Mouse (Mus musculus) heart, postnatal 36 days (tissue): ENCODE results near the gene Mlx. TPM values are rescaled to one million over a fixed set of nuclear protein-coding genes. Genes with fewer than 3 reads are reported as not detected.
"Not testable (repeated sequence)": the region's sequence is repeated elsewhere in the genome, so short reads cannot be mapped to it uniquely, and the experiment has no call there.

Source experiments
- DNase-seq, 2 experiments: peaks; one replicate each; pipeline ENCODE4 v3.0.0; 2021 to 2022
- intact Hi-C: fragments of 180-260 bp; cut with DNase I; formaldehyde crosslinking; loops from one replicate; pipeline ENCODE4 v1.15.1; 2025
- total RNA-seq, 2 experiments: library from RNA; stranded (reverse); gene quantifications; 2 replicates each; pipeline ENCODE4 v1.2.3; 2021

The Mlx gene
- total RNA-seq, 2 experiments from 2014 or later, result 18.8 to 23.1 TPM

DNA sequence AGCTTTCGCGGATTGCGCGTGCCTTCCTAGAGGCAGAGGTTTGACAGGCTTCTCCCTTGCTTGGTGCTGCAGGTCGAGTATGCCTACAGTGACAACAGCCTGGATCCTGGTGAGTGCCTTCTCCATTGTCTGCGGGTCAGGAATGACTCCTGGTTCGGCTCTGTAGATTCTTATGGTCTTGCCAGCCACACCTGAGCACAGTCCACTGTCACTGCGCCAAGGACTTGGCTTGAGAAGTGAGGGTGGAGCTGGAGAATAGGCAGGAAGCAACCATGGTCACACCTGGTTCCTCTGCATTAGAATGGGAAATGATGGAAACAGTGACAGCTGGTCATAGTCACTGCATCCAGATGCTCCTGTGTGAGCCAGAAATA is 592 bp downstream of the Mlx start:
- DNase-seq, result no peak
- intact Hi-C loops, result no loop called here

DNA sequence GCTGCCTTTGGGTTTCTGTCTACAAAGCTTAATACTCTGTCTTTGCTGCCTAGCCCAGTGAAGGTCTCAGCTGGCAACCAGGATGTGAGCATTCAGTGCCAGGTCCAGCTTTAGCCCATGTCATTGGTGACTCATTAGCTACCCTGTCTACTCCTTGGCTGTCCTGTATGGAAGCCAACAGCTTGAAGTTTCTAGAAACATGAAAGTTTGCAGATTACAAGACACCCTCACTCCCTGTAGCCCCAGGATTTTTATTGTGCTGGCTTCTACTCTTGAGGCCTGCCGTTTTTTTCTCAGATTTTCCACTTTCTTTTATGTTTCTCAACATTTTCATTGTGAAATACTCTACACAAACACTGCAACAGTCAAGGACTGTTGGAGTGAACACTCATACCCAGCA is 2.9 kb downstream of the Mlx start:
- intact Hi-C loops, result no loop called here
- DNase-seq, result no peak

DNA sequence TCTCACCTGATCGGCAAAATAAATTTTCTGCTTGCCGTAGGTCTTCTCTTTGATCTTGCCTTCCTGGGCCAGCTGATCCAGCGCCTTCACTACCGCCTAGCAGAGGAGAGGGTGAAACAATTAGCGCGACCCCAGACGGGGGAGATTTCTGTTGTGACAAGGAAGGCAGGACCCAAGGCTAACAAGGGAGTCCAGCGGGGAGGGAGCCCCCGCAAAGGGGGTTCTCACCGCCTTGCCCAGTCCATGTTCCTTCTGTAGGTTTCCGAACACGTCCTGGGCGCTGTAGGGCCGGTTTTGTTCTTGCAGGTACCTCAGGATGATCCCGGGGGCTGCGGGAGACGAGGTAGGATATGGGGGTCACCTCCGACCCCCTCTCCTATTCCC is 7.8 kb downstream of the Mlx start:
- intact Hi-C loops, result loop anchor here (1.0 to 5.0 kb wide), 2 partner anchors 78 to 207 kb away; partner anchors contain the start of gene Becn1
- DNase-seq, result no peak

DNA sequence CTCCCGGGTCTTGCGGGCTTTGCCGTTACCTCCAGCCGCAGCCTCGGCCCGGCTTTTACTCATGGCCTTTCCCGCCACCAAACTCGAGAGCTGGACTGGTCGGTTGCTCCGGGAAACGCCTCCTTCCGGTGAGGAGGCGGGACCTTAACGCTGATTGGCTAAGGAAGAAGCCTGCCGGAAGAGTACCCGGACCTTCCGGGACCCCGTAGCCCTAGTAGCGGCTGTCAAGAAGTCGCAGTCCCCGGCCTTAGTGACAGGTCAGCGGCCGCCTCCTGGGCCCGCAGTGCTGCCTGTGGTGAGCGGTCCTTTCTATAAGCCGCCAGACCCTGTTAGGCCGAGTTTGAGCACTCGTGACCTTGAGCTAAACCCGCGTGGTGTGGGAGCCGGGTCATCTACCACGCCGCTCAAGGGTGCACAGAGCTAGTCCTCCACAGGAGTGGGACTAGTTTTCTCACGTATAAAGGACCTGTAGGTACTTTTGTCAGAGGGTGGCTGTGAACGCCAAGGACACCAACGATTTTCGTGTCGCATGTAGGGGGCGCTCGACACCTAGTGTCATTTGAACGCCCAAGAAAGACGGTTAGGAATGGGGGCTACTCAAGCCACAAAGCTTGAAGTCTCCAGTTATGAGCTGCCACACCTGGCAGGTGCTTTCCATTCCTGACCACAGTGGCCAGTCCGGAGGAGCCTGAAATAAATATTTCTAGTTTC is 8.4 kb downstream of the Mlx start, which contains the start of gene Psmc3ip:
TSS of gene Psmc3ip (minus strand) at position 123 of the 711 bp plus-strand sequence.
- intact Hi-C loops, result loop anchor here (1.0 to 5.0 kb wide), 3 partner anchors 23 to 207 kb away; partner anchors contain the start of genes Becn1, Retreg3 and Tubg1
- peak; percentile 94 to 96 for DNase-seq

DNA sequence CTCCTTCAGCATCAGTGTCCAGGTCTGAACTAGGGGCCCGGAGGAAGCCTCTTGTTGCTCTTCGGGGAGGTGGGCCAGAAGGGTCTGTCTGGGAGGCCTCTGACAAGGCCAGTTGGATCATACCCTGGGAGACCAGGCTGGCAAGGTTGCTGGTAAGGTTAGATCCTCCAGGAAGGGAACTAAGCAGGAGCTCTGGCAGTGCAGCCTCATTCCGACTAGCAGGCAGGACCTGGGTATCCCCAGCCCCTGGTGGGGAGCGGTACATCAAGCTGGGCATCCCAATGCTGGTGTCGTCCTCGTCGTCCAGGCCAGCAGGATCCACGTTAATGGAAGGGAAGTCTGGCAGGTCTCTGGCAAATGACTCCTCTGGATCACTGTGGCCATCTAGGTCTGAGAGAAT is 11.2 kb downstream of the Mlx start:
- DNase-seq, result no peak
- intact Hi-C loops, result loop anchor here (5.0 kb wide), 1 partner anchor 204 kb away; the partner anchor contains the start of gene Becn1

DNA sequence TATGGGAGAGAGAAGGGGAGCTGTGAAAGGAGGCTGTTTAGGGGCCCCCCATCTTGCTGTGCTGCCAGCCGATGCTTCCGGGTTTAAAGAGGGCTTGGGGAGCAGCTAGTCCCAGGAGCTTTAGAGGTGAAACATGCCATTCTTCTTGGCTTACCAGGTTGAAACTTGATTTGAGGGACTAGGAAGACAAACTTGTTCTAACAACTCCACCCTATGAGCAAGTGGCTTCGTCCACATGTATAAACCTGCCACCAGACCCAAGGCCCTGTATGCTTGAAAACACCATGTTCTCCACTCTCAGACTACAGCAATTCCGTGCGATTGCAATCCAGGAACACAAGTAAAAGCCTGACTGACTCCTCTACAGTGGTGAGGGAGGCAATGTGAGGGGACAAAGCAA is 15.9 kb downstream of the Mlx start:
- intact Hi-C loops, result no loop called here
- DNase-seq, result no peak

DNA sequence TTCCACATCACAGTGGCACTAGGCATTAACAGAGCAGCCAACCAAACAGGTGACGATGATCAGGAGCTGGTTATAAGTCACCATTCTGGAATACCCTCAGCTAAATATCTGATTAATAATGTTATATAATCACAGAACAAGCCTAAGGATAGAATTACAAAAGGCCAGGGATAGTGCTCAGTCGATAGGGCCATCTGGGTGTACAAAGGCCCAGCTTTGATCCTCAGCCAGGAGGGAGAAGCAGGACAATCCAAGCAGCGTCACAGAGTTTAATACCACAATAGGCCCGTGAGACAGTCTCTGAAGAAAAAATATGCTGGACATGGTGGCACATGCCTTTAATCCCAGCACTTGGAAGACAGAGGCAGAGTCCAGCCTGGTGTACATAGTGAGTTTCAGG is 22.3 kb downstream of the Mlx start:
- DNase-seq, result no peak
- intact Hi-C loops, result no loop called here

DNA sequence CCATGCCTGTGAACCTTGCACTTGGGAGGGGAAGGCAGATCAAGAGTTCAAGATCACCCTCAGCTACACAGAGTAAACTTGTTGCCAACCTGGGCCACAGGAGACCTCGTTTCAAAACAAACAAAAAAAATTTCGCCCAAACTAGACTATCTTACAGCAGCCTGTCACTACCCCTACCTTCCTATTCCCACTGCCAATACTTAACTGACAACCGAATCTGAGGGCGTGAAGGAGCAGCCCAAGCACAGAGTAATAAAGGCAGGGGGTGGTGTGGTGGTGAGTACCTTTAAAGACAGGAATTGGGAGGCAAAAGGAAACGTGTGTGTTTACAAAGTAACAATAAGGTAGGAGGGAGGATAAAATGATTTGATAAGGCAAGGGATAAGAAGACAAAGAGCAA is 23.6 kb downstream of the Mlx start:
- DNase-seq, result no peak
- intact Hi-C loops, result no loop called here

DNA sequence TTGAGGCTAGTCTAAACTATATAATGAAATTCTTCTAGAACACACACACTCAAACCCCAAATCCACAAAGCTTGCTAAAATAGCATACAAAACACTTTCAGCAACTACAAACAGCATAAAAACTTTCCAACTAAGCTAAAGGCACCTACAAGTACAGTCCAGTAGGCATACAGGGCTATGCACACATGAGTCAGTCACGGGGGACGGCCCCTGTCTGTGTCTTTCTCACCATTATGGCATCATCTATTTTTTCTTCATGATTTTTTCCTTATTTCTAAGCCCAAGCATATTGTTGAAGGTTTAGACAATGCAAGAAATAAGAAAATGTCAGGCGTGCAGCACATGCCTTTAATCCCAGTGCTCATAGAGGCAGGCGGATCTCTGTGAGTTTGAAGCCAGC is 24.1 kb downstream of the Mlx start:
- DNase-seq, result no peak
- intact Hi-C loops, result no loop called here

DNA sequence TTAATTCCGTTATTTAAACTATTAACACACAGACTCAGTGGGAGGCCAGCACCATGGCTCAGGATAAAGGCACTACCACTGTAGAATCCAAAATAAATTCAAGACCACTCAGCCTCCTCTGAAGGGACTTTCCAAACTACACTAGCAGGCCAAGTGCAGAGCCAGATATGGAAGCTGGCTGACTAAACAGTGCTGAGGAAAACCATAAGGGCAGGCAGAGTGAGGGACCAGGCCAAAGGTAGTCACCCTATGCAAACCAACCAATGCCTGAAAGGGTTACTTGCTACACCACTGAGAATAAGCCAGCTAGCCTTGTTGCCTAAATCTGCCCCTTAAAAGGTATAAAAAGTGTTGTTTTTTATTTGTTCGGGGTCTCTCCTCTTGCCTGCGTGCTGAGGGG is 25.1 kb downstream of the Mlx start:
- no peak for DNase-seq
- intact Hi-C loops, result no loop called here

DNA sequence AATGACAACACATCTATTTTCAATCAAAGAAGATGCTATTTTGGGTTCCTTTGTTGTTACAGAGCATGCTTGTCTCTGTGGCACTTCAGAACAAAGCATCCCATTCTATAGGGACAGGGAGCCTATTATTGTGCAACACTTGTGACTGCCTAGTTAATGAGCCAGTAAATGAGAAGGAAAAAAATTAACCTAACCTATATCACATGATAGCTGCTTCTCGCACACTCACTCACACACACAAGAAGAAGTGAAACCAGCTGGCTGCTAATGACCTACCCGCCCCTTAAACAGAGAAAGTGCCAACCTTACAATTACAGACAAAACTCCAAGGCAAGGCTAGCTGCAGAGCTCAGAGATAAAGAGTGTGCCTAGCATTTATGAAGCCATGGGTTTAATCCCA is 28.5 kb downstream of the Mlx start:
- DNase-seq, result no peak
- intact Hi-C loops, result no loop called here

DNA sequence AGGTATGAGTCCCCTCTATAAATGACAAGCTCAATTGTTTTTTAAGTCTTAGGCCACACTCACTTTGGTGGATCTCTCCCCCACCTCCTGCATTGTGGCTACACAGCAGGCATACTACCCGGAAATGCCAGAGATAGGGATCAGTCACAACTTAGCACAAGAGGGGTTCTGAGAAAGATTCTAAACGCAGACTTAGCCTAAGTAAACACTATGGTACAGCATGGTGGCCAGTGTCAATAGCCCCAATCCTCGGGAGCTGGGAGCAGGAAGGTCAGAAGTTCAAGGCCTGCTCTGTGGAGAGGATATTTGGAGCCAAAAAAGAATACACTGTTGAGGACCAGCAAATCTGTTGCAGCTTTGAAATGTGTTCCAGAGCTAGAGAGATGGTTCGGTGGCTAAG is 31.0 kb downstream of the Mlx start:
- intact Hi-C loops, result loop anchor here (2.0 kb wide), 1 partner anchor 21 kb away; no protein-coding TSS in a partner anchor
- no peak for DNase-seq

DNA sequence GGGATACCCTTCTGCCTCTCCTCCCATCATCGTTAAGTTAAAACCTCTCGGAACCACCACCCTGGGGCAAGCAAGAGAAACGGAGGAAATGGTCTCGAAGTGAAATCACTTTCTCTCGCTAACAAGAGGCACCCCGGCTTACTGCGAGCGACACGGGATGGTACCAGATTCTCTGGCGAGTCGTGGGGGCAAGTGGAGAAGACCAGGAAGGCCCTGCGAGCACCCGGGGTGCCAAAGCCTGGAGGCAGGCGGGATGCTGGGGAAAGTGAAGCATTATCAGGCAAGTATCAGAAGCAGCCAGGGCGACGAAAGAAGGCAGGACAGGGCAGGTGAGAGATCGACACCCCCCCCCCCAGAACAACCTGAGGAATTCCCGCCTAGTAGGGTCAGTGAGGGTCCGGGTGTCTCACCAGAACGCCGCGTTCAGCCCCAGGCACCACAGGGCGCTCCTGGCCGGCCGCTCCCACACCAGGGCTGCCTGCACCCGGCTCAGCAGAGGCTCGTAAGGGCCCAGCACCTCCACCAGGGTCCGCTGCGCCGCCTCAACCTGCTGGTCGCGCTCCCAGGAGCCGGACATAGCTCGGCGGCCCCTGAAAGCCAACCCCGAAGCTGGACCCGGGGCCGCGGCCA is 32.2 kb downstream of the Mlx start:
- DNase-seq, result no peak
- intact Hi-C loops, result loop anchor here (2.0 kb wide), 1 partner anchor 22 kb away; no protein-coding TSS in a partner anchor

DNA sequence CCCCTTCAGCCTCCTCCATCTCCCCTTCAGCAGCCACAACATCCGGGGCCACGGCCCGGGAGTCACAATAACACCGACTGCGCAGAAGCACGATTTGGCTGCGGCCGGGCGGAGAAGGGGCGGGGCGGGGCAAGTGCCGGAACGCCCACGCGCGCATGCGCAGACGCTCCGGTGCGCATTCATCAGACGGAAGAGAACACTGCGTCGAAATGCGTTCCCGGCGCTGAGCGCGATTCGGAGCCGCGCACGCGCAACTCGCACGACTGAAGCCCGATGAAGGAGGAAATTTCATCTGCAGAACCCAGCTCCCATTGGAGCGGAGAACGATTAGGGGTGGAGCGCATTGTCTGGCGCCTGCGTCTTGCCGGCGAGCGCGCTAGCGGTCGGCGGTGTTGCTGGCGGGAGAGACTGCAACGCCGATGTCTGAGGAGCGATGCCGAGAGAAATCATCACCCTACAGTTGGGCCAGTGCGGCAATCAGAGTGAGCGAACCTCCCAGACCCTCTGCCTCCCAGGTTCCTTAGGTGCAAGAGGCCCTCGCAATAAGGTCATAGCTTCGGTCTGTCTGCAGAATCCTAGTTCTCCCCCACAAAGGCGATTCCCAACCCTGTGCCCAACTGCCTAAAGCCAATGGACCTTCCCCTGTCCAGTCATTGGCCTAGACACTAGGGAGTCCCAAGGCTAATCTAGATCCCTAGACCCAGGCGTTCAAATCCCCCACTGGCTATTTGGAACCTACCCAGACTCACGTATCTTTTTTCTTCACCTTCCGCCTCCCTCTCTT is 32.9 kb downstream of the Mlx start, which contains the start of the genes Retreg3 and Tubg1:
TSS of gene Retreg3 (minus strand) at position 133 of the 784 bp plus-strand sequence.
TSS of gene Tubg1 (plus strand) at position 178 of the 784 bp plus-strand sequence.
- peak; percentile 99 for DNase-seq
- intact Hi-C loops, result loop anchor here (1.0 to 2.0 kb wide), 2 partner anchors 23 to 50 kb away; partner anchors contain the start of gene Cntnap1

DNA sequence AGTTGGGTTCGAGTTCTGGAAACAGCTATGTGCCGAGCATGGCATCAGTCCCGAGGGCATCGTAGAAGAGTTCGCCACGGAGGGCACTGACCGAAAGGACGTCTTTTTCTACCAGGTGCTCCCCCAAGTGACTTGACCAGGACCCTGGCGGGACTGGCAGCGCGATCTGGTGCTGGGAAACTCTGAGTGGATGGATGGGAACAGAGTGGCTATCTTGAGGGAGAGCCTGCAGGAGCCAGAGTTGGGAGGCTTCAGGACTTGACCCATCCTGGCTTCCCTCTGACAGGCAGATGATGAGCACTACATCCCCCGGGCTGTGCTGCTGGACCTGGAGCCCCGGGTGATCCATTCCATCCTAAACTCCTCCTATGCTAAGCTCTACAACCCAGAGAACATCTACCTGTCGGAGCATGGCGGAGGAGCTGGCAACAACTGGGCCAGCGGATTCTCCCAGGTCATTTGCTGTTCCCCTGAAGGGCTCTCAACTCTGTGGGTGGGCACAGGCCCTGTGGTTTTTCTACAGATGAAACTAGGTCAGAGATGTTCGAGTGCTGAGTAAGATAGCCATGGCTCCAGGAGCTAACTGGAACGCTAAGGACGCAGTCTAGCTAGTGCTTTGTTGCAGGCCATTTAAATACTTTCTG is 33.6 kb downstream of the Mlx start:
- intact Hi-C loops, result loop anchor here (1.0 kb wide), 1 partner anchor 50 kb away; the partner anchor contains the start of gene Cntnap1
- DNase-seq, result no peak

DNA sequence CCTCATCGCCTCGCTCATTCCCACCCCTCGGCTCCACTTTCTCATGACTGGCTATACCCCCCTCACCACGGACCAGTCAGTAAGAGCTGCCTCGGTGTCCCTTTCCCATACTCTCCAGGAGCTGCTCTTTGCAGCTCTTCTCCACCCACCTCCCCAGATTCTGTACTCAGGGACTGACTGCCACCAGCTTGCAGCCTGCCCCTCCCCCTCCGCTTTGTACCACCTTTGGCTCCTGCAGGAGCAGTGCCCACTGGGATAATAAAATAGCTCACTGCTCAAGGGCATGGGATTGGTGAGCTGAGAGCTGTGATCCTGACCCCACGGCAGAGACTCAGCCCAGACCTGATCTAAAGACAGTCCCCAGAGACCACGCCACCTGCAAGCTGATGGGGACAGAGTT is 37.4 kb downstream of the Mlx start:
- DNase-seq, intact Hi-C loops: not testable (repeated sequence)

DNA sequence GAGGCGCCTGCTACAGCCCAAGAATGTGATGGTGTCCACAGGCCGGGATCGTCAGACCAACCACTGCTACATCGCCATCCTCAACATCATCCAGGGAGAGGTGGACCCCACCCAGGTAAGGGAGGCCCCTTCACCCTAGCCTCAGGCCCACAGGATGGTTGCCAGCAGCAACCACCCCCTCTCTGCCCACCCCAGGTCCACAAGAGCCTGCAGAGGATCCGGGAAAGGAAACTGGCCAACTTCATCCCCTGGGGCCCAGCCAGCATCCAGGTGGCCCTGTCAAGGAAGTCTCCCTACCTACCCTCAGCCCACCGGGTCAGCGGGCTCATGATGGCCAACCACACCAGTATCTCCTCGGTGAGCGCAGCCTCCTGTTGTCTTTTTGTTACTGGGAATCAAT is 37.9 kb downstream of the Mlx start:
- intact Hi-C loops, DNase-seq: not testable (repeated sequence)

DNA sequence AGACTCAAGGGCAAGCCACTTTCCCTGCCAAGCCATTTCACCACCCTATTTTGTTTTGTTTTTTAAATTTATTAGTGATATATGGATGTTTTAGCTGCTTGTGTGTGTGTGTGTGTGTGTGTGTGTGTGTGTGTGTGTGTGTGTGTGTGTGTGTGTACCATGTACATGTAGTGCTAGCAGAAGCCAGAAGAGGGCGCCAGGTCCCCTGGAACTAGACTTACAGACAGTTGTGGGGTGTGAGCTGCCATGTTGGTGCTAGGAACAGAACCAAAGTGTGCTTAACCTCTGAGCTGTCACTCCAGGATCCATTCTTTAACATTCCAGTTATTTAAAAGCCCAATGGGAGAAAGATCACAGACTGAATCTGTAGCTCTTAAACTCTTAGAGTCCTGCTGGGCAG is 40.0 kb downstream of the Mlx start:
- DNase-seq, result no peak
- intact Hi-C loops, result no loop called here

DNA sequence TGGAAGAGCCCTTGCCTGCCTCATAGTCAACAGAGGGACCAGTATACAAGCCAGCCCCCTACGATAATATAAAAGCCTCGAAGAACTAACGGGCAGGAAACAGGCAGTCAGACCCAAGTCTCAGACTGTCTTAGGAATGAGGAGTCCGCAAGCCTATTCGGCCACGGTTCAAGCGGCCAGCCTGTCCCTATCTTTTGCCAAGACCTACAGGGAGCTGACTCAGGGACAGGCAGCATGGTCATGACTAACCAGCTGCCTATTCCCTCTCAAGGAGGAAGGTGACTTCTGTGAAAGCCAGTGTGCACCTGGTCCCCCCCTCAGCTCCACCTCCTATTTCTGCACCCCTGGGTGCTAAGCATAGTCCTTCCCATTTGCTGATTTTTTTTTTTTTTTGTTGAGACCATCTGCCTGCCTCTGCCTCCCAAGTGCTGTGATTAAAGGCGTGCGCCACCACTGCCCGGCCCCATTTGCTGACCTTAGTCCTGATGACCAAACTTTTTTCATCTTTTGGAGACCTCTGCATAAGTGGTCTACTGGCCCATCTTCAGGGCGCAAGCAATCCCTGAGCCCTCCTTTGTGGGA is 42.0 kb downstream of the Mlx start:
- intact Hi-C loops, result no loop called here
- no peak for DNase-seq
